Mouse (Mus musculus): ENCODE measurements around the gene Ryr2. TPM values are rescaled to one million over a fixed set of nuclear protein-coding genes. Genes with fewer than 3 reads are reported as not detected.

Ryr2 gene
- polyA plus RNA-seq, 1 experiment from 2014 or later: 0.25 TPM

DNA sequence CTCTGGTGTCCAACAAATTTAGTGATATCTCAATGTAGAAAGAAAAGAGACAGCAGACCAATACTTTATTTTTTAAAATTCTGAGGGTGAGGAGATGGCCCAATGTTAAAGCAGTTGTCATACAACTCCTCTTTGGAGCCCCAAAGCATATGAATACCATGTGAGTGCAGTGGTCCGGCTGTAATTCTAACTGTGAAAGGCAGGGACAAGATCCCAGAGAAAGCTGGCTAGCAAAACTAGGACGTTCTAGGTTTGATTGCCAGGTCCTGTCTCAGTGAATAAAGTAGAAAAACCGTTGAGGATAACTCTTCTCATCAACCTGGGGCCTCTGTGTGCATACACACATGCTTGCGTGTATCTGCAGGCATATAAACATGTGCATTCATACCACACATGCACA, 106.9 kb downstream of the Ryr2 start:
- 74% methylated on average over 4 of the region's 4 CpGs for WGBS
- no peak for DNase-seq (ENCODE audit: low spot score, missing footprints)

GRCm38 (mm10) chr13:11997366-11997765, 109.4 kb downstream of the Ryr2 start:
- Histone ChIP-seq H3K27me3 (ENCODE audit: control insufficient read depth, insufficient read depth, low read length) (no peaks in the 10 kb centered on the region), H3K4me2 (no peak overlapping the region), H3K9me3 (ENCODE audit: control insufficient read depth, low read length) (no peaks in the 10 kb centered on the region), H3K4me3 (ENCODE audit: low read depth, low read length) (no peak overlapping the region), H3K27ac (ENCODE audit: low read depth, low read length) (no peak overlapping the region), H3K36me3 (ENCODE audit: control insufficient read depth, insufficient read depth, low read length) (no peaks in the 10 kb centered on the region), H3K9ac (ENCODE audit: low read length) (no peak overlapping the region), H3K4me1 (ENCODE audit: control insufficient read depth, insufficient read depth, low read length) (no peaks in the 10 kb centered on the region)
- WGBS: 78% methylated on average over 2 of the region's 2 CpGs
- DNase-seq (ENCODE audit: low spot score, missing footprints) (no peak), ATAC-seq (ENCODE audit: low FRiP score) (no peak)

More for the DNA sequence above, 106.9 kb downstream of the Ryr2 start:
- H3K4me3 ChIP-seq (ENCODE audit: low read depth, low read length): no peak overlapping the region
- H3K4me1 ChIP-seq (ENCODE audit: control insufficient read depth, insufficient read depth, low read length): no peaks in the 10 kb centered on the region
- no peaks in the 10 kb centered on the region for H3K9me3 ChIP-seq (ENCODE audit: control insufficient read depth, low read length)
- H3K27me3 ChIP-seq (ENCODE audit: control insufficient read depth, insufficient read depth, low read length): no peaks in the 10 kb centered on the region
- no peaks in the 10 kb centered on the region for H3K36me3 ChIP-seq (ENCODE audit: control insufficient read depth, insufficient read depth, low read length)
- no peak overlapping the region for H3K4me2 ChIP-seq
- H3K27ac ChIP-seq (ENCODE audit: low read depth, low read length): no peak overlapping the region
- no peak for ATAC-seq (ENCODE audit: low FRiP score)
- H3K9ac ChIP-seq (ENCODE audit: low read length): no peak overlapping the region

DNA sequence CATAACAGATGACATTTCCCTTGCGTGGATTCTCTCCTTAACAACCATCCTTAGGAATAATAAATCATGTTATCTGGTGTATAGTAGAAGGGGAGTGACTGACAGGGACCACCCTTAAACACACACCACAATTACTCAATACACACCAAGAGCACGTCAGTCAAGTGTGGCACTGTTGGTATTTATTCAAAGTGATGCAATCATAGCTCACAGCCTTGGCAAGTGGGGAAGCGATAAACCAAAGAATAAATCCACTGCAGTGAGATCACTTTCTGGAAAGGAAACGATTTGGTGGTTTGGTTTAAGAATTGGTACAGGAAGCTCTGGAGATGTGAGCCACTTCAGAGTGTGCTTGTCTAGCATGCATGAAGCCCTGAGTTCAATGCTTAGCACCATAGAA, 119.2 kb downstream of the Ryr2 start:
- H3K27me3 ChIP-seq (ENCODE audit: control insufficient read depth, insufficient read depth, low read length): no peaks in the 10 kb centered on the region
- ATAC-seq (ENCODE audit: low FRiP score): no peak
- H3K27ac ChIP-seq (ENCODE audit: low read depth, low read length): no peak overlapping the region
- no peaks in the 10 kb centered on the region for H3K36me3 ChIP-seq (ENCODE audit: control insufficient read depth, insufficient read depth, low read length)
- H3K9me3 ChIP-seq (ENCODE audit: control insufficient read depth, low read length): no peaks in the 10 kb centered on the region
- no peak overlapping the region for H3K9ac ChIP-seq (ENCODE audit: low read length)
- 85% methylated on average over 4 of the region's 4 CpGs for WGBS
- no peak overlapping the region for H3K4me3 ChIP-seq (ENCODE audit: low read depth, low read length)
- no peak overlapping the region for H3K4me2 ChIP-seq
- no peak for DNase-seq (ENCODE audit: low spot score, missing footprints)
- H3K4me1 ChIP-seq (ENCODE audit: control insufficient read depth, insufficient read depth, low read length): no peaks in the 10 kb centered on the region

GRCm38 (mm10) chr13:11985056-11985455, 121.7 kb downstream of the Ryr2 start:
- no peak for DNase-seq (ENCODE audit: low spot score, missing footprints)
- no peak for ATAC-seq (ENCODE audit: low FRiP score)
- Histone ChIP-seq H3K4me2 (no peak overlapping the region), H3K9ac (ENCODE audit: low read length) (no peak overlapping the region), H3K9me3 (ENCODE audit: control insufficient read depth, low read length) (no peaks in the 10 kb centered on the region), H3K36me3 (ENCODE audit: control insufficient read depth, insufficient read depth, low read length) (no peaks in the 10 kb centered on the region), H3K27me3 (ENCODE audit: control insufficient read depth, insufficient read depth, low read length) (no peaks in the 10 kb centered on the region), H3K4me1 (ENCODE audit: control insufficient read depth, insufficient read depth, low read length) (no peaks in the 10 kb centered on the region), H3K27ac (ENCODE audit: low read depth, low read length) (no peak overlapping the region), H3K4me3 (ENCODE audit: low read depth, low read length) (no peak overlapping the region)
- WGBS: 97% methylated on average over 3 of the region's 3 CpGs

DNA sequence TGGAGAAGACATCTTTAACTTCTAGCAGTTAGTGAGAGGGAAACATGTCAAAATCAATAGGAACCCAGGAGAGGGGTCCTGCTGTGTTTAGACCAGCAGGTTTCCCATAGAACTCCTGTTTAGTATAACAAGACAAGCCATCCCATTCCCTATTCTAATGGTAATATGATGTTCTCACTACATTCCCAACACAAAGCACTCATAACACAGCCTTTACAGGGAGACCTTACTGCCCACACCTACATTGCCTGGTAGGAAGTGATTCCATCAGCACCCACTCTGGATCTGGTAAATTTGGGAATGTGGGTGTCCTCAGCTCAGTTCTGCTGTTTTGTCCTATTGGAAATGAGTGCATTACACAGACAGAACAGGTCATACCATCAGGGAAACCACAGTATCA, 127.7 kb downstream of the Ryr2 start:
- no peaks in the 10 kb centered on the region for H3K36me3 ChIP-seq (ENCODE audit: control insufficient read depth, insufficient read depth, low read length)
- no peak for DNase-seq (ENCODE audit: low spot score, missing footprints)
- no peaks in the 10 kb centered on the region for H3K9me3 ChIP-seq (ENCODE audit: control insufficient read depth, low read length)
- no peaks in the 10 kb centered on the region for H3K27me3 ChIP-seq (ENCODE audit: control insufficient read depth, insufficient read depth, low read length)
- H3K9ac ChIP-seq (ENCODE audit: low read length): no peak overlapping the region
- H3K4me3 ChIP-seq (ENCODE audit: low read depth, low read length): no peak overlapping the region
- H3K4me1 ChIP-seq (ENCODE audit: control insufficient read depth, insufficient read depth, low read length): no peaks in the 10 kb centered on the region
- H3K27ac ChIP-seq (ENCODE audit: low read depth, low read length): no peak overlapping the region
- ATAC-seq (ENCODE audit: low FRiP score): no peak
- no peak overlapping the region for H3K4me2 ChIP-seq

GRCm38 (mm10) chr13:11978359-11978758, 128.4 kb downstream of the Ryr2 start:
- ATAC-seq (ENCODE audit: low FRiP score): no peak
- Histone ChIP-seq H3K36me3 (ENCODE audit: control insufficient read depth, insufficient read depth, low read length) (no peaks in the 10 kb centered on the region), H3K9ac (ENCODE audit: low read length) (no peak overlapping the region), H3K4me3 (ENCODE audit: low read depth, low read length) (no peak overlapping the region), H3K4me1 (ENCODE audit: control insufficient read depth, insufficient read depth, low read length) (no peaks in the 10 kb centered on the region), H3K9me3 (ENCODE audit: control insufficient read depth, low read length) (no peaks in the 10 kb centered on the region), H3K27me3 (ENCODE audit: control insufficient read depth, insufficient read depth, low read length) (no peaks in the 10 kb centered on the region), H3K27ac (ENCODE audit: low read depth, low read length) (no peak overlapping the region), H3K4me2 (no peak overlapping the region)
- 83% methylated on average over 2 of the region's 2 CpGs for WGBS
- DNase-seq (ENCODE audit: low spot score, missing footprints): no peak

DNA sequence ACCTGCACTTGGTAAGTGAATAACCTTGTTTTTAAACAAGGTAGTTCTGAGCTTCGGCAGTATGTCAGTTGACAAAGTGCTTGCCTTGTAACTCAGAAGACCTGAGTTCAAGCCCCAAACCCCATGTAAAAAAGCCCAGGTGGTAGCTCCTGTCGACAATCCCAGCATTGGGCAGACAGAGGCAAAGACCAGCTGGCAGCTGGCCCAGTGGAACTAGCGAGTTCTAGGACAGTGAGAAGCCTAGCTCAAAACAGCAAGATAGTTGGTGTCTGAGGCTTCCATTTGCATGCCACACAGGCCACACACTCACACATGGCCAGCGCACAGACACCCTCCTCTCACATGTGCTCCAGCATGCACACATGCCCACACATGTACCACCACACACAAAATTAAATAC, 129.1 kb downstream of the Ryr2 start:
- Histone ChIP-seq H3K4me2 (no peak overlapping the region), H3K27me3 (ENCODE audit: control insufficient read depth, insufficient read depth, low read length) (no peaks in the 10 kb centered on the region), H3K27ac (ENCODE audit: low read depth, low read length) (no peak overlapping the region), H3K4me3 (ENCODE audit: low read depth, low read length) (no peak overlapping the region), H3K9me3 (ENCODE audit: control insufficient read depth, low read length) (no peaks in the 10 kb centered on the region), H3K4me1 (ENCODE audit: control insufficient read depth, insufficient read depth, low read length) (no peaks in the 10 kb centered on the region), H3K9ac (ENCODE audit: low read length) (no peak overlapping the region), H3K36me3 (ENCODE audit: control insufficient read depth, insufficient read depth, low read length) (no peaks in the 10 kb centered on the region)
- no peak for ATAC-seq (ENCODE audit: low FRiP score)
- 90% methylated on average over 4 of the region's 4 CpGs for WGBS
- no peak for DNase-seq (ENCODE audit: low spot score, missing footprints)

GRCm38 (mm10) chr13:11964391-11964790, 142.4 kb downstream of the Ryr2 start:
- H3K27me3 ChIP-seq (ENCODE audit: control insufficient read depth, insufficient read depth, low read length): no peaks in the 10 kb centered on the region
- H3K36me3 ChIP-seq (ENCODE audit: control insufficient read depth, insufficient read depth, low read length): no peaks in the 10 kb centered on the region
- no peak overlapping the region for H3K9ac ChIP-seq (ENCODE audit: low read length)
- no peaks in the 10 kb centered on the region for H3K9me3 ChIP-seq (ENCODE audit: control insufficient read depth, low read length)
- no peak for DNase-seq (ENCODE audit: low spot score, missing footprints)
- H3K4me3 ChIP-seq (ENCODE audit: low read depth, low read length): no peak overlapping the region
- H3K27ac ChIP-seq (ENCODE audit: low read depth, low read length): no peak overlapping the region
- H3K4me2 ChIP-seq: no peak overlapping the region
- H3K4me1 ChIP-seq (ENCODE audit: control insufficient read depth, insufficient read depth, low read length): no peaks in the 10 kb centered on the region
- no peak for ATAC-seq (ENCODE audit: low FRiP score)

DNA sequence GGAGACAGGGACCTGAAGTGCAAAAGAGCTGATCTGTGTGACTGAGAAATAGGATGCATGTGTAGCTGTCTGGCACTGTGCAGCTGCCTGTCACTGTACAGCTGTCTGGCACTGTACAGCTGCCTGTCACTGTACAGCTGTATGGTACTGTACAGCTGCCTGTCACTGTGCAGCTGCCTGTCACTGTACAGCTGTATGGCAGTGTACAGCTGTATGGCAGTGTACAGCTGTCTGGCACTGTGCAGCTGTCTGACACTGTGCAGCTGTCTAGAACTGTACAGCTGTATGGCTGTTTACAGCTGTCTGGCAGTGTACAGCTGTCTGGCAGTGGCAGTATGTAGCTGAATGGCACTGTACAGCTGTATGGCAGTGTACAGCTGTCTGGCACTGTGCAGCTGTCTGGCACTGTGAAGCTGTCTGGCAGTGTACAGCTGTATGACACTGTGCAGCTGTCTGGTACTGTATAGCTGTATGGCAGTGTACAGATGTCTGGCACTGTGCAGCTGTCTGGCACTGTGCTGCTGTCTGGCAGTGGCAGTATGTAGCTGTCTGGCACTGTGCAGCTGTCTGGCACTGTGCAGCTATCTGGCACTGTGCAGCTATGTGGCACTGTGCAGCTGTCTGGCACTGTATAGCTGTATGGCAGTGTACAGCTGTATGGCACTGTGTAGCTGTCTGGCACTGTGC, 147.1 kb downstream of the Ryr2 start:
- no peak for DNase-seq (ENCODE audit: low spot score, missing footprints)
- H3K4me2 ChIP-seq: no peak overlapping the region
- no peaks in the 10 kb centered on the region for H3K9me3 ChIP-seq (ENCODE audit: control insufficient read depth, low read length)
- ATAC-seq (ENCODE audit: low FRiP score): 0 out of 2 replicates have a peak, but pooled peaks have one; percentile 11
- no peaks in the 10 kb centered on the region for H3K27me3 ChIP-seq (ENCODE audit: control insufficient read depth, insufficient read depth, low read length)
- H3K36me3 ChIP-seq (ENCODE audit: control insufficient read depth, insufficient read depth, low read length): no peaks in the 10 kb centered on the region
- H3K27ac ChIP-seq (ENCODE audit: low read depth, low read length): no peak overlapping the region
- H3K9ac ChIP-seq (ENCODE audit: low read length): no peak overlapping the region
- H3K4me3 ChIP-seq (ENCODE audit: low read depth, low read length): no peak overlapping the region
- H3K4me1 ChIP-seq (ENCODE audit: control insufficient read depth, insufficient read depth, low read length): no peaks in the 10 kb centered on the region
